Mouse (Mus musculus) ES-E14 (cell line): Measurements from ENCODE around the gene Rasd1. TPM values are rescaled to one million over a fixed set of nuclear protein-coding genes. Genes with fewer than 3 reads are reported as not detected.

Experiments
- DNase-seq: peaks from one replicate; pipeline ENCODE4 v3.0.0-alpha.2; 2013; ENCODE audit warnings: low read depth, low spot score
- H3K27ac ChIP-seq: 2 replicates; pipeline ENCODE4 v1.5.1; 2012; ENCODE audit warnings: low read depth, mild to moderate bottlenecking, low read length, moderate library complexity, mixed read lengths; ENCODE audit not compliant: poor library complexity, insufficient read depth, severe bottlenecking
- H3K36me3 ChIP-seq: 2 replicates; pipeline ENCODE4 v1.6.1; 2012; ENCODE audit warnings: mild to moderate bottlenecking, low read length, moderate library complexity, mixed read lengths; ENCODE audit not compliant: control insufficient read depth, poor library complexity, insufficient read depth, severe bottlenecking
- H3K4me1 ChIP-seq, 2 experiments: fragments of 150-350 bp in 1 of 2; sonication (generic) in 1 of 2; 2 replicates each; pipeline ENCODE4 v1.6.1; 2012; ENCODE audit warnings: low read length in 2 of 2, mild to moderate bottlenecking in 1 of 2, mixed read lengths in 1 of 2; ENCODE audit not compliant: control insufficient read depth in 2 of 2, insufficient read depth in 2 of 2, poor library complexity in 1 of 2
- H3K4me3 ChIP-seq, 2 experiments: fragments of 150-350 bp in 1 of 2; sonication (generic) in 1 of 2; 2 replicates each; pipeline ENCODE4 v1.5.1; 2012; ENCODE audit warnings: low read length in 2 of 2, low read depth in 1 of 2, mild to moderate bottlenecking in 1 of 2, mixed read lengths in 1 of 2; ENCODE audit not compliant: insufficient read depth in 1 of 2, poor library complexity in 1 of 2, severe bottlenecking in 1 of 2
- H3K9ac ChIP-seq: 2 replicates; pipeline ENCODE4 v1.6.1; 2012; ENCODE audit warnings: low read depth, mild to moderate bottlenecking, low read length, mixed read lengths; ENCODE audit not compliant: poor library complexity, insufficient read depth, severe bottlenecking
- H3K9me3 ChIP-seq: fragments of 150-350 bp; sonication (generic); 2 replicates; pipeline ENCODE4 v1.6.1; 2012; ENCODE audit warnings: low read depth, mild to moderate bottlenecking, low read length; ENCODE audit not compliant: control insufficient read depth, insufficient read depth
- CHD2 ChIP-seq: IDR thresholded peaks from 2 replicates; pipeline ENCODE4 v1.6.1; 2014; ENCODE audit warnings: mild to moderate bottlenecking, low read depth, low read length, inconsistent platforms
- HCFC1 ChIP-seq: IDR thresholded peaks from 2 replicates; pipeline ENCODE4 v1.6.1; 2012; ENCODE audit warnings: low read length, inconsistent platforms, borderline replicate concordance; ENCODE audit not compliant: insufficient read depth
- MAFK ChIP-seq: IDR thresholded peaks from 2 replicates; pipeline ENCODE4 v1.6.1; 2014; ENCODE audit warnings: mild to moderate bottlenecking, low read depth, low read length, inconsistent platforms; ENCODE audit not compliant: insufficient read depth
- ZC3H11A ChIP-seq: IDR thresholded peaks from 2 replicates; pipeline ENCODE4 v1.6.1; 2012; ENCODE audit warnings: low read depth, mild to moderate bottlenecking, inconsistent platforms, low read length, borderline replicate concordance
- ZNF384 ChIP-seq: IDR thresholded peaks from 2 replicates; pipeline ENCODE4 v1.6.1; 2012; ENCODE audit warnings: low read depth, low read length, inconsistent platforms
- in situ Hi-C, 2 experiments: fragments of 600-800 bp; cut with MboI; formaldehyde crosslinking; loops; one replicate each; pipeline ENCODE4 v1.15.1; 2025; ENCODE audit warnings: low sequenced_read_pairs in 2 of 2, inconsistent platforms in 1 of 2; ENCODE audit not compliant: unreplicated experiment in 2 of 2
- total RNA-seq: library from RNA; depleted of rRNA; stranded (reverse); fragments of 300-350 nt; gene quantifications from 2 replicates; pipeline ENCODE4 v1.2.3, GENCODE M21; 2012

Gene Rasd1
- total RNA-seq, 1 experiment: 0.85 TPM

GRCm38 (mm10) chr11:59937615-59938014, 27.1 kb downstream of the Rasd1 start:
- no peak overlapping the region for H3K27ac ChIP-seq
- no peak for DNase-seq
- in situ Hi-C loops: no loop called here

GRCm38 (mm10) chr11:59937023-59937422, 27.7 kb downstream of the Rasd1 start:
- no peaks in the 10 kb centered on the region; a peak in 1 of 4 replicates for H3K4me1 ChIP-seq
- no peaks in the 10 kb centered on the region for H3K9me3 ChIP-seq
- H3K4me3 ChIP-seq: no peak overlapping the region
- no peaks in the 10 kb centered on the region for H3K36me3 ChIP-seq
- no peak overlapping the region for H3K9ac ChIP-seq
- TF ChIP-seq CHD2: no peak
- no peak for TF ChIP-seq MAFK
- TF ChIP-seq ZC3H11A: no peak
- no peak for TF ChIP-seq ZNF384
- no peak for TF ChIP-seq HCFC1
- H3K27ac ChIP-seq: no peak overlapping the region
- no peak for DNase-seq
- in situ Hi-C loops: no loop called here

More at GRCm38 (mm10) chr11:59937615-59938014, 27.1 kb downstream of the Rasd1 start:
- Histone ChIP-seq H3K4me1 (no peaks in the 10 kb centered on the region; a peak in 1 of 4 replicates), H3K9me3 (no peaks in the 10 kb centered on the region), H3K9ac (no peak overlapping the region), H3K36me3 (no peaks in the 10 kb centered on the region), H3K4me3 (no peak overlapping the region)
- TF ChIP-seq ZC3H11A: no peak
- no peak for TF ChIP-seq CHD2
- TF ChIP-seq ZNF384: no peak
- TF ChIP-seq MAFK: no peak
- no peak for TF ChIP-seq HCFC1

DNA sequence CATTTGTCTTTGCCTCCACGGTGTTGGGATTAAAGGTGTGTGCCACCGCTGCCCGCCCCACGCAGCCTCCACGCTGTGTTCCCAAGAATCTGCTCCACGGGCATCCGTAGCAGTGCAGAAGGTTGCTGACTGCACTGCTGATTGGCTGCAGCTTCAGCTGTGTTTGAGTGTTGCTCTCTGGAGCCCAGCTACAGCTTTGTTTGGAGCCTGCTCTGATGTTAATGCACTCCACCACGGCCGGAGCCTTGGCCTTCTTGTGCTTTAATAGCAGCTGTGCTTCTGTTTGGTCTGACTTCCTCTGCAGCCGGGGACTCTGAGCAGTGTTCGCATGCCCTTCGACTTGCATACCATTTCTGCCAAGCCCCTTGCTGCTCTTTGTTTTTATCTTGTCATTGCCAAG, 30.8 kb downstream of the Rasd1 start:
- in situ Hi-C loops: no loop called here
- H3K4me1 ChIP-seq: no peaks in the 10 kb centered on the region; a peak in 1 of 4 replicates
- no peak overlapping the region for H3K9ac ChIP-seq
- no peaks in the 10 kb centered on the region for H3K36me3 ChIP-seq
- no peaks in the 10 kb centered on the region for H3K9me3 ChIP-seq
- TF ChIP-seq HCFC1: no peak
- no peak for TF ChIP-seq ZC3H11A
- no peak for TF ChIP-seq CHD2
- DNase-seq: no peak
- no peak overlapping the region for H3K4me3 ChIP-seq
- H3K27ac ChIP-seq: no peak overlapping the region

- Histone ChIP-seq H3K4me1 (no peaks in the 10 kb centered on the region; a peak in 1 of 4 replicates), H3K36me3 (no peaks in the 10 kb centered on the region), H3K4me3 (no peak overlapping the region), H3K27ac (no peak overlapping the region), H3K9me3 (no peaks in the 10 kb centered on the region), H3K9ac (no peak overlapping the region)
- in situ Hi-C loops: no loop called here
- no peak for DNase-seq
- no peak for TF ChIP-seq CHD2
- no peak for TF ChIP-seq MAFK
- no peak for TF ChIP-seq ZNF384
- TF ChIP-seq ZC3H11A: no peak
- TF ChIP-seq HCFC1: no peak
Measured at GRCm38 (mm10) chr11:59932560-59933337, 32.0 kb downstream of the Rasd1 start.

GRCm38 (mm10) chr11:59930031-59930430, 34.7 kb downstream of the Rasd1 start:
- in situ Hi-C loops: no loop called here
- no peak for TF ChIP-seq CHD2
- TF ChIP-seq MAFK: no peak
- TF ChIP-seq ZC3H11A: no peak
- TF ChIP-seq ZNF384: no peak
- TF ChIP-seq HCFC1: no peak

More at GRCm38 (mm10) chr11:59930031-59930430, 34.7 kb downstream of the Rasd1 start:
- Histone ChIP-seq H3K27ac (no peak overlapping the region), H3K4me1 (no peaks in the 10 kb centered on the region; a peak in 1 of 4 replicates), H3K9ac (no peak overlapping the region), H3K4me3 (no peak overlapping the region), H3K36me3 (no peaks in the 10 kb centered on the region), H3K9me3 (no peaks in the 10 kb centered on the region)
- DNase-seq: no peak
